Mouse (Mus musculus) ES-Bruce4 (cell line): Measurements from ENCODE around the gene Gm45837. TPM values are rescaled to one million over a fixed set of nuclear protein-coding genes. Genes with fewer than 3 reads are reported as not detected.

ENCODE experiments used
- H3K27ac ChIP-seq: 2 replicates; pipeline ENCODE4 v1.5.1; 2012; ENCODE audit warnings: low read length, inconsistent platforms; ENCODE audit not compliant: insufficient read depth
- H3K27me3 ChIP-seq: 2 replicates; pipeline ENCODE4 v1.6.1; 2012; ENCODE audit warnings: mild to moderate bottlenecking, low read length, inconsistent platforms; ENCODE audit not compliant: control insufficient read depth, poor library complexity, insufficient read depth, severe bottlenecking
- H3K36me3 ChIP-seq: 2 replicates; pipeline ENCODE4 v1.6.1; 2012; ENCODE audit warnings: inconsistent platforms, mild to moderate bottlenecking, low read length, moderate library complexity; ENCODE audit not compliant: control insufficient read depth, poor library complexity, insufficient read depth, severe bottlenecking
- H3K4me1 ChIP-seq: one replicate; pipeline ENCODE4 v1.8.1; 2011; ENCODE audit warnings: low read length; ENCODE audit not compliant: control insufficient read depth, insufficient read depth
- H3K4me3 ChIP-seq: 2 replicates; pipeline ENCODE4 v1.5.1; 2011; ENCODE audit warnings: low read depth, mild to moderate bottlenecking, low read length
- H3K9ac ChIP-seq: 2 replicates; pipeline ENCODE4 v1.6.1; 2012; ENCODE audit warnings: low read depth, mild to moderate bottlenecking, inconsistent platforms; ENCODE audit not compliant: poor library complexity, severe bottlenecking
- H3K9me3 ChIP-seq: replicated peaks from 2 replicates; pipeline ENCODE4 v1.6.1; 2012; ENCODE audit warnings: mild to moderate bottlenecking, low read length, inconsistent platforms; ENCODE audit not compliant: control insufficient read depth, poor library complexity, insufficient read depth, severe bottlenecking
- CTCF ChIP-seq: IDR thresholded peaks from one replicate; pipeline ENCODE4 v1.8.1; 2011; ENCODE audit warnings: low read depth, low read length
- EP300 ChIP-seq: IDR thresholded peaks from 2 replicates; pipeline ENCODE4 v1.6.1; 2011; ENCODE audit warnings: low read depth, low read length; ENCODE audit not compliant: insufficient read depth
- POLR2A ChIP-seq: IDR thresholded peaks from one replicate; pipeline ENCODE4 v1.8.1; 2011; ENCODE audit warnings: low read length; ENCODE audit not compliant: insufficient read depth
- polyA plus RNA-seq: library from polyadenylated mRNA; stranded (reverse); fragments of >200 nt; gene quantifications from 2 replicates; pipeline ENCODE4 v1.2.4, GENCODE M21; 2011; ENCODE audit warnings: low read depth; ENCODE audit not compliant: missing spikeins, insufficient read depth, insufficient read length

Gene Gm45837
- polyA plus RNA-seq, 1 experiment, result not detected

DNA sequence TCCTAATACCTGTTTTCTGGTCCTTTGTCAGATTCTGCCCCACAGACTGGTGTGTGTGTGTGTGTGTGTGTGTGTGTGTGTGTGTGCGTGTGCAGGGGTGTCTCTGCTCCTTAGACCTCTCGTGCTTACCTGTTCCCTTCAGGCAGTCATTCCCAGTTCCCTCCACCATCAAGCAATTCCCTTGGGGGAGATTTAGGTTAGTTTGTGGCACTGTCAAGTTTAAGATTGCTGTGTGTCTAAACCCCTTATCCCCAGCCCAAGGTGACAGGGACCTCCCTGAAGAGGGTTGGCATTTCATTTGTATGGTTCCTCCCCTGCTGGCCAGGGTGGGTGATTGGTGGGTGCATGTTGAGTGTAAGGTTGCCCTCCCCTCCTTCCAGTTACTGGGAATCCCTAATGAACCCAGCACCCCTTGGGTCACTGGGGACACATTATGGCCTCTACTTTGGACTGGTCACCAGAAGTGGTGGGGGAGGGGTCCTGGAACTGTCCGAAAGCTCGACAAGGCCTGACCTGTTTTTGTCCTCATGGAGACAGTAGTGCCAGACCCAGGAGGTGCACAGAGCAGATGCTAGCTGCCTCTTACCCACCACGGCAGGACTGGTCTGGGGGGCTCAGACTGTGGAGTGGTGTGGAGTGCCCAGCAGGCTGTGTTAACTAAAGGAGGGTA is 31.8 kb upstream of the Gm45837 start:
- no peak for TF ChIP-seq CTCF
- no peak for TF ChIP-seq POLR2A
- TF ChIP-seq EP300, result no peak
- no peak overlapping the region for H3K9ac ChIP-seq
- H3K36me3 ChIP-seq, result no peaks in the 10 kb centered on the region
- no peaks in the 10 kb centered on the region for H3K9me3 ChIP-seq
- no peak overlapping the region for H3K27ac ChIP-seq
- H3K4me1 ChIP-seq, result no peaks in the 10 kb centered on the region
- H3K27me3 ChIP-seq, result no peaks in the 10 kb centered on the region
- no peak overlapping the region for H3K4me3 ChIP-seq

DNA sequence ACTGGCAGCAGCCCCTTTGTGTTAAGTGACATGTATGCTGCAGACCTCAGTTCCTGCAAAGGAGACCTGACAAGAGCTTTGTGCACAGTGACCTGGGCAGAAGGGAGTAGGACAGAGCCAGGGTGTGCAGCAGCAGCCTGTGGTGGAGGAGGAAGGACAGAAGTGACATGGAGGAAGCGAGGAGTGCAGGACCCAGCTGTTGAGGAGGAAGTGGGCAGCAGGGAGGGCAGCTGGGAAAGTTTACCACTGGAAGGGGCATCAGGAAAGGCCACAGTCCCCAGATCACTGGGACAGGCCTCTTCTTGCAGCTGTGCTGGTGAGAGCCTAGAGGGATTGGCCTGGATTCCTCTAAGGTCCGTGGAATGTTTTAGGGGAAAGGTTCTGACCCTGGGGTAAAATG is 31.0 kb upstream of the Gm45837 start:
- Histone ChIP-seq H3K4me3 (no peak overlapping the region), H3K27me3 (no peaks in the 10 kb centered on the region), H3K4me1 (peaks cover 2% of the 10 kb centered on the region), H3K9ac (no peak overlapping the region), H3K9me3 (no peaks in the 10 kb centered on the region), H3K36me3 (no peaks in the 10 kb centered on the region), H3K27ac (no peak overlapping the region)
- no peak for TF ChIP-seq CTCF
- TF ChIP-seq EP300, result no peak
- no peak for TF ChIP-seq POLR2A

DNA sequence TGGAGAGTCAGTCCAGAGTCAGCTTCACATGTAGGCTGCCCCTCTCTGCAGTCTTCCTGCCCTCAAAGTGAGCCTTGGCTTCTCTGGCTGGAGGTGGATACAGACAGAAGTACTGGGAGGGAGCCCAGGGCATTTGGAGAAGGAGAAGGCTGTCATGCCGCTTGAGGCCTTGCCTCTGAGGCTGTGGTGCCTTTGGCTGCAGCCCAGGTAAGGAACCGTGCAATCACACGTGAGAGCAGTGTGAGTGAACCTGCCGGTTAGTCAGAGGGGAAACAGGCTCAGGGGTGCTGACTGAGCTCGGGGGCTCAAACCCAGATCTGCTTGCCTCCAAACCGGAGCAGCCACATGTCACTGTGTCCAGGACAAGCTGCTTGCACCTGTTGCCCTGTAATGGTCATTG is 29.2 kb upstream of the Gm45837 start:
- Histone ChIP-seq H3K27ac (no peak overlapping the region), H3K9me3 (no peaks in the 10 kb centered on the region), H3K36me3 (no peaks in the 10 kb centered on the region), H3K4me3 (no peak overlapping the region), H3K9ac (no peak overlapping the region), H3K4me1 (peaks cover 4% of the 10 kb centered on the region), H3K27me3 (no peaks in the 10 kb centered on the region)
- TF ChIP-seq CTCF, result no peak
- no peak for TF ChIP-seq EP300
- no peak for TF ChIP-seq POLR2A

- no peaks in the 10 kb centered on the region for H3K36me3 ChIP-seq
- TF ChIP-seq POLR2A, result no peak
- no peak for TF ChIP-seq EP300
- TF ChIP-seq CTCF, result no peak
- H3K27me3 ChIP-seq, result no peaks in the 10 kb centered on the region
- no peak overlapping the region for H3K4me3 ChIP-seq
- H3K4me1 ChIP-seq, result peaks cover 4% of the 10 kb centered on the region
- no peak overlapping the region for H3K9ac ChIP-seq
- no peaks in the 10 kb centered on the region for H3K9me3 ChIP-seq
- H3K27ac ChIP-seq, result no peak overlapping the region
Observed at GRCm38 (mm10) chr7:101382378-101382777, 28.3 kb upstream of the Gm45837 start.

- TF ChIP-seq CTCF, result no peak
- no peak for TF ChIP-seq POLR2A
- no peak for TF ChIP-seq EP300
- no peaks in the 10 kb centered on the region for H3K36me3 ChIP-seq
- H3K4me3 ChIP-seq, result no peak overlapping the region
- H3K27ac ChIP-seq, result no peak overlapping the region
- no peaks in the 10 kb centered on the region for H3K27me3 ChIP-seq
- no peaks in the 10 kb centered on the region for H3K9me3 ChIP-seq
- no peak overlapping the region for H3K9ac ChIP-seq
- H3K4me1 ChIP-seq, result peaks cover 4% of the 10 kb centered on the region
Observed at GRCm38 (mm10) chr7:101383756-101384155, 26.9 kb upstream of the Gm45837 start.

- Histone ChIP-seq H3K9me3 (no peaks in the 10 kb centered on the region), H3K36me3 (no peaks in the 10 kb centered on the region), H3K4me1 (peaks cover 4% of the 10 kb centered on the region), H3K9ac (no peak overlapping the region), H3K27ac (peak overlapping the region; percentile 9; the same call in 1 of the 2 replicates), H3K27me3 (no peaks in the 10 kb centered on the region), H3K4me3 (no peak overlapping the region)
- TF ChIP-seq EP300, result no peak
Observed at GRCm38 (mm10) chr7:101384931-101385330, 25.8 kb upstream of the Gm45837 start.
